Mouse (Mus musculus) ES-E14 (cell line): ENCODE measurements at regions not wholly inside any gene's neighbourhood (a gene's known extent, or its start where the extent isn't known, plus 50 kb on each side); places are given as distances from the start of the nearest gene placed in this dataset.

ENCODE experiments used
- DNase-seq: peaks from one replicate; pipeline ENCODE4 v3.0.0-alpha.2; 2013; ENCODE audit warnings: low read depth, low spot score
- H3K27ac ChIP-seq: 2 replicates; pipeline ENCODE4 v1.5.1; 2012; ENCODE audit warnings: low read depth, mild to moderate bottlenecking, low read length, moderate library complexity, mixed read lengths; ENCODE audit not compliant: poor library complexity, insufficient read depth, severe bottlenecking
- H3K36me3 ChIP-seq: 2 replicates; pipeline ENCODE4 v1.6.1; 2012; ENCODE audit warnings: mild to moderate bottlenecking, low read length, moderate library complexity, mixed read lengths; ENCODE audit not compliant: control insufficient read depth, poor library complexity, insufficient read depth, severe bottlenecking
- H3K4me1 ChIP-seq, 2 experiments: fragments of 150-350 bp in 1 of 2; sonication (generic) in 1 of 2; 2 replicates each; pipeline ENCODE4 v1.6.1; 2012; ENCODE audit warnings: low read length in 2 of 2, mild to moderate bottlenecking in 1 of 2, mixed read lengths in 1 of 2; ENCODE audit not compliant: control insufficient read depth in 2 of 2, insufficient read depth in 2 of 2, poor library complexity in 1 of 2
- H3K4me3 ChIP-seq, 2 experiments: fragments of 150-350 bp in 1 of 2; sonication (generic) in 1 of 2; 2 replicates each; pipeline ENCODE4 v1.5.1; 2012; ENCODE audit warnings: low read length in 2 of 2, low read depth in 1 of 2, mild to moderate bottlenecking in 1 of 2, mixed read lengths in 1 of 2; ENCODE audit not compliant: insufficient read depth in 1 of 2, poor library complexity in 1 of 2, severe bottlenecking in 1 of 2
- H3K9ac ChIP-seq: 2 replicates; pipeline ENCODE4 v1.6.1; 2012; ENCODE audit warnings: low read depth, mild to moderate bottlenecking, low read length, mixed read lengths; ENCODE audit not compliant: poor library complexity, insufficient read depth, severe bottlenecking
- H3K9me3 ChIP-seq: fragments of 150-350 bp; sonication (generic); 2 replicates; pipeline ENCODE4 v1.6.1; 2012; ENCODE audit warnings: low read depth, mild to moderate bottlenecking, low read length; ENCODE audit not compliant: control insufficient read depth, insufficient read depth
- CHD2 ChIP-seq: IDR thresholded peaks from 2 replicates; pipeline ENCODE4 v1.6.1; 2014; ENCODE audit warnings: mild to moderate bottlenecking, low read depth, low read length, inconsistent platforms
- HCFC1 ChIP-seq: IDR thresholded peaks from 2 replicates; pipeline ENCODE4 v1.6.1; 2012; ENCODE audit warnings: low read length, inconsistent platforms, borderline replicate concordance; ENCODE audit not compliant: insufficient read depth
- MAFK ChIP-seq: IDR thresholded peaks from 2 replicates; pipeline ENCODE4 v1.6.1; 2014; ENCODE audit warnings: mild to moderate bottlenecking, low read depth, low read length, inconsistent platforms; ENCODE audit not compliant: insufficient read depth
- ZC3H11A ChIP-seq: IDR thresholded peaks from 2 replicates; pipeline ENCODE4 v1.6.1; 2012; ENCODE audit warnings: low read depth, mild to moderate bottlenecking, inconsistent platforms, low read length, borderline replicate concordance
- ZNF384 ChIP-seq: IDR thresholded peaks from 2 replicates; pipeline ENCODE4 v1.6.1; 2012; ENCODE audit warnings: low read depth, low read length, inconsistent platforms
- in situ Hi-C, 2 experiments: fragments of 600-800 bp; cut with MboI; formaldehyde crosslinking; loops; one replicate each; pipeline ENCODE4 v1.15.1; 2025; ENCODE audit warnings: low sequenced_read_pairs in 2 of 2, inconsistent platforms in 1 of 2; ENCODE audit not compliant: unreplicated experiment in 2 of 2

DNA sequence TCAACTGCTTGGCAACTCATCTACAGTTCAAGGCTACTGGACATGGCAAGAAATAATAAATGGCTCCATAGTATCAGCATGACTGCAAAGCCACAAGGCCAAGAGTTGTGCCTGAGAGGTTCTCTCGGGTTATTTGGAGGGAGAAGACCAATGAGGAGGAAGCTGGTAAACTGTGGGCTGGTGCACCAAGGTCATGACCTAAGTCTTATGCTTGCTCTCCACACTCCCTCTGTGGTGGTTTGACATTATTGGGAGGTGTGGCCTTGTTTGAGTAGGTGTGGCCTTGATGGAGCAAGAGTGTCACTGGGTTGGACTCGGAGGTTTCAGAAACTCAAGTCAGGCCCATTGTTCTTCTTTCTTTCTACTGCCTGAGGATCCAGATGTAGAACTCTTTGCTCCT, 129.2 kb upstream of the Nampt start:
- no peaks in the 10 kb centered on the region for H3K36me3 ChIP-seq
- no peak overlapping the region for H3K27ac ChIP-seq
- no peak overlapping the region for H3K9ac ChIP-seq
- no peaks in the 10 kb centered on the region for H3K9me3 ChIP-seq
- in situ Hi-C loops, result no loop called here
- no peaks in the 10 kb centered on the region for H3K4me1 ChIP-seq
- no peak for DNase-seq
- no peak overlapping the region for H3K4me3 ChIP-seq
- no peak for TF ChIP-seq HCFC1
- TF ChIP-seq ZNF384, result no peak
- no peak for TF ChIP-seq ZC3H11A

- no peak overlapping the region for H3K9ac ChIP-seq
- no peaks in the 10 kb centered on the region for H3K36me3 ChIP-seq
- in situ Hi-C loops, result no loop called here
- H3K27ac ChIP-seq, result no peak overlapping the region
- no peak overlapping the region for H3K4me3 ChIP-seq
- no peaks in the 10 kb centered on the region for H3K4me1 ChIP-seq
- TF ChIP-seq HCFC1 (no peak), ZNF384 (no peak), CHD2 (no peak), ZC3H11A (no peak)
- no peaks in the 10 kb centered on the region for H3K9me3 ChIP-seq
- no peak for DNase-seq
Measured at GRCm38 (mm10) chr12:32692081-32692819, 127.1 kb upstream of the Nampt start.

DNA sequence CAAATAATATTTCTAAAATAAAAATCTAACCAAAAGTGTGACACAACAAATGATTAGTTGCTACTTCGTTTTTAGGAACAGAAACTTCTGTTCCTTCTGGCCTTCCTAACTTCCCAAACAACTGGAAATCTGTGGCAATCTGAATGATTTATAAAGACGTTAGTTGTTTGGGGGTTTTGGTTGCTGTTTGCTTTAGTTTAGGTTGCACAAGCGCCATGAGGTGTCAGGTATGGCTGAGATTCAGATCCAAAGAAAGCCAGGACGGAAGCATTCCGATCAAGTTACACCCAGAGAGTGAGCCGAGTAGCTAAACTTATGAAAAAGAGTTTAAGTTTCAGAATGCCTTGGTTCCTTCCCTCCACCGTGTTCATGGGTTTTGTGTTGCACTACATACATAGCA, 126.4 kb upstream of the Nampt start:
- Histone ChIP-seq H3K4me3 (no peak overlapping the region), H3K9me3 (no peaks in the 10 kb centered on the region), H3K36me3 (no peaks in the 10 kb centered on the region), H3K9ac (no peak overlapping the region), H3K4me1 (no peaks in the 10 kb centered on the region), H3K27ac (no peak overlapping the region)
- no peak for DNase-seq
- in situ Hi-C loops, result no loop called here
- no peak for TF ChIP-seq MAFK
- TF ChIP-seq ZC3H11A, result no peak
- no peak for TF ChIP-seq CHD2
- no peak for TF ChIP-seq ZNF384
- no peak for TF ChIP-seq HCFC1

- TF ChIP-seq MAFK (no peak), ZNF384 (no peak), CHD2 (no peak), ZC3H11A (no peak), HCFC1 (no peak)
- no peaks in the 10 kb centered on the region for H3K4me1 ChIP-seq
- H3K9ac ChIP-seq, result no peak overlapping the region
- H3K4me3 ChIP-seq, result no peak overlapping the region
- no peaks in the 10 kb centered on the region for H3K36me3 ChIP-seq
- no peak overlapping the region for H3K27ac ChIP-seq
- H3K9me3 ChIP-seq, result no peaks in the 10 kb centered on the region
- in situ Hi-C loops, result no loop called here
- no peak for DNase-seq
Measured at GRCm38 (mm10) chr12:32693678-32694077, 125.7 kb upstream of the Nampt start.

- Histone ChIP-seq H3K27ac (no peak overlapping the region), H3K4me3 (no peak overlapping the region), H3K9me3 (no peaks in the 10 kb centered on the region), H3K36me3 (no peaks in the 10 kb centered on the region), H3K4me1 (no peaks in the 10 kb centered on the region), H3K9ac (no peak overlapping the region)
- in situ Hi-C loops, result no loop called here
- TF ChIP-seq HCFC1, result no peak
- TF ChIP-seq ZC3H11A, result no peak
- no peak for TF ChIP-seq MAFK
- TF ChIP-seq CHD2, result no peak
- no peak for DNase-seq
Measured at GRCm38 (mm10) chr12:32696832-32697231, 122.5 kb upstream of the Nampt start.
